Mouse (Mus musculus) heart, adult 18-20 months (tissue): ENCODE results near the gene Ogfr. TPM values are rescaled to one million over a fixed set of nuclear protein-coding genes. Genes with fewer than 3 reads are reported as not detected.
A peak's percentile ranks its signal among the peaks of the same experiment; 100 is the strongest.

Source experiments
- DNase-seq, 2 experiments: peaks; one replicate each; pipeline ENCODE4 v3.0.0; 2021 to 2022; ENCODE audit warnings: mixed read lengths in 1 of 2
- long read RNA-seq, 2 experiments: library from polyadenylated mRNA; stranded (forward); transcript quantifications; one replicate each; pipeline ENCODE4 v2.0.0; 2021
- total RNA-seq, 2 experiments: library from RNA; stranded (reverse); gene quantifications; 2 replicates each; pipeline ENCODE4 v1.2.3; 2021

Ogfr gene
- 10 to 100 TPM; 31.9 to 34.1 TPM for total RNA-seq
- long read RNA-seq, experiment 1, transcript Ogfr-201 (7 exons, 2,449 nt): major isoform, 10 of 22 reads
- long read RNA-seq, experiment 1, partial matches to known transcripts: 4 of 22 reads
- long read RNA-seq, experiment 1, other reads (novel, unspliced or antisense): 8 of 22 reads
- long read RNA-seq, experiment 2, transcript Ogfr-201 (7 exons, 2,449 nt): major isoform, 6 of 9 reads
- long read RNA-seq, experiment 2, partial matches to known transcripts: 0 of 9 reads
- long read RNA-seq, experiment 2, other reads (novel, unspliced or antisense): 3 of 9 reads

- DNase-seq: peak; percentile 89 to 90
Observed at GRCm38 (mm10) chr2:180589123-180589831, at the start of gene Ogfr. Ogfr (plus strand) TSS chr2:180589245.

GRCm38 (mm10) chr2:180543675-180544074, 45.4 kb upstream of the Ogfr start:
- no peak for DNase-seq

- no peak for DNase-seq
Observed at GRCm38 (mm10) chr2:180545046-180545445, 44.0 kb upstream of the Ogfr start.

DNA sequence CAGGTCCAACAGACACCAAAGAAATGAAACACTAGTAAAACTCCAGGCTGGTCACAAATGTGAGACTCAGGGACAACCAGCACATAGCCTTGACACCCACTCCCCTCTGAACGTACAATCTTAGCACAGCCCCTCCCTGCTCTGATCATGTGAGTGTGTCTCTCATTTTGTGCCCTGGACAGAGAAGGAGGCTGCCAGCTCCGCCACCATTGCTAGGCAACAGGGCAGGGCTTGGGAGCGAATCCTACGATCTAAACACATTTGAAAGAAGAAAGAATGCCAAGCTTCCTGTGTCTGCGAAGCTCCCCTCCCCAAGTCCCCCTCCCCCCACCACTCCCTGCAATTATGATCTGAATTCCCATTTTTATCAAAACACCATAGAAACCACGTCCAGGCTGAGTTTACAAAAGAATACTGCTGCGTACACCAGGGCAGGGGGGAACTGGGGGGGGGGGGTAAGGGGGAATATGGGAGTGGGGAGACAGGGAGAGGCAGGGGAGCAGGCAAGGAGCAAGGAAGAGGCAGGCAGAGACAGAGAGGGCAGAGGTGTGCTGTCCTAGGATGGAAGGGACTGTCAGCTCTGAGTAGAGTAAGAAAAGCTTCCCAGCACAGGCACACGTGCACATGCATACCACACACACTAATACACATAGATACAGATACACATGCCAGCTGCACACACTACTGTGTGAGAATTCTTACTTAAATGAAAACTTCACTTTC, 41.5 kb upstream of the Ogfr start:
- DNase-seq: no peak

GRCm38 (mm10) chr2:180552340-180552739, 36.7 kb upstream of the Ogfr start:
- no peak for DNase-seq

- DNase-seq: no peak
Observed at GRCm38 (mm10) chr2:180555219-180555618, 33.8 kb upstream of the Ogfr start.

DNA sequence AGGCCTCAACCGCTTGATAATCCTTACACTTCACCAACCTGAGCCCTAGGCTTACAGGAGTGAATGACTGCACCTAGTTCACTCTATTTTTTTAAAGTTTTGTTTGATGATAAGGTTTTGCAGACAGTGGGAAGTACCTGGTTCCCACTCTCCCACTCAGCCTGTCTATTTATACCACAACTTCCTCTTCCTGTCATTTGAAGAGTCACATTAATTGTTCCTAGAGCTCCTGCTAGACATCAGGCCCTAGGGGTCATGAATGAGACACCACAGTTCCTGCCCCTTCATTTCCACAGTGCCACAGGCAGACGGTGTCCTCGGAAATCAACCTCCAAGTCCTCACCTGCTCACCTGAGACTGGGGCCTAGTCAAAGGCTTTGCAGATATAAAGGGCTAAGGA, 32.6 kb upstream of the Ogfr start:
- no peak for DNase-seq

GRCm38 (mm10) chr2:180560245-180560644, 28.8 kb upstream of the Ogfr start:
- no peak for DNase-seq

DNA sequence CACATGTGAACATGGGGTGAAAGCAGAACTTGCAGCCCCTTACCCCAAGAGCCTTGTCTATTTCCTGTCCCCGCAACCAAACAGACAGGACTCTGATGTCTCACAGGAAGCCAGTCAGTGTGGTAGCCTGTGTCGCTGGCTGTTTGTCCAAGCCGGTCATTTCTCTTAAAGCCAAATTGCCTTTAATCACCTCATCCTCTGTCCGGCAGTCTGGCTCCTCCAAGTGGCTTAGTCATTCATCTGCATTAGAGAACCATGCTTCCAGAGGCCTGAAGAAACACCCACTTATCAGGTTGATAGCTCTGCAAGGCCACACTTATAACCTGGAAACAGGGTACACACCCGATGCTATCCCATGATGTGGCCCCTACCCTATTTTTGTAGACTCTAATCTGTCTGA, 26.9 kb upstream of the Ogfr start:
- DNase-seq: no peak

- DNase-seq: no peak
Observed at GRCm38 (mm10) chr2:180563296-180563695, 25.7 kb upstream of the Ogfr start.

DNA sequence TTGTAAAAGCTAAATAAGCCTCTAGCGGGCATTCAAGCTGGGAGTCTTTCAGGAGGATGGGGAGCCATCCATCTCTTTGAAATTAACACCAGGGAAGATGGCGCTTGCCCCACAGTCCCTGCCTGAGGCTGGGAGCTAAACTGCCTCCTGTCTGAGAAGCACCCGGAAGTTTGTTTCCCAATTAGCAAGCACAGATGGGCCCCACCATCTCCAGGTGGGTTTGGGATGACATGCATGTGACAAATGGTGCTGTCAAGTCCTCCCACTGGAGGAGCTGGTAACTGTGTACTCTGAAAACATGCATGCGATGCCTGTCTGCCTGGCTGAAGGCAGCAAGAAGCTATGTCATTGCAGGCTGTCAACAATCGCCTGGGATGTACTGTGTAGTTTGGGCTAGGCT, 25.2 kb upstream of the Ogfr start:
- no peak for DNase-seq

DNA sequence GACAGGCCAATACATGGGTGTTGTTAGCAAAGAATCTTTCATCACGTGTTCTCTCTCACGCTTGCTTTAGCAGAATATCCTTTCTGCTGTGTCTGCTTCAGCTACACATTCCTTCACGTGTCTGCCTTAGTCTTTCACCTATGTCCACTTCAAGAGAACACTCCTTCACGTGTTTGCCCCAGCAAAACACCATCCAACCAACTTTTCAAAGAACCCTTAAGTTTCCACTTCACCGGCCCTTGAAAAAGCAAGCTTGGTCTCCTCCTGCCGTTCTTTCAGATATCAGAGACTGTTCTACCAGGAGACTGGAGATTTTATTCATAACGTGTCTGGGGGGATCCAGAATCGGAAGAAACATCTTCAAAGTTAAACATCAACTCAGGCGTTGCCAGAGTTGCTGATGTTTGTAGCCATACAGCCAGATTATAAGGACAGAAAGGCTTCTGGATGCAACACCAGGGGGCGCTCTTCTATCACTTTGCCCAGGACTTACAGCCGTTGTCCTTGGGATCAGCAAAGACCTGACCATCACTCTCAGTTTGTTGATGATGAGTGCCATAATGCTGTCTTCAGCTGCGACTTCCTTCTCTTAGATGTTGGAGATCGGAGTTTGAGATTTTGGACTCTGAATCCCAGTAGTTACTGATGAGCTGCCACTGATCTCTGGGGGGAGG, 22.7 kb upstream of the Ogfr start:
- DNase-seq: peak; percentile 39 to 71

DNA sequence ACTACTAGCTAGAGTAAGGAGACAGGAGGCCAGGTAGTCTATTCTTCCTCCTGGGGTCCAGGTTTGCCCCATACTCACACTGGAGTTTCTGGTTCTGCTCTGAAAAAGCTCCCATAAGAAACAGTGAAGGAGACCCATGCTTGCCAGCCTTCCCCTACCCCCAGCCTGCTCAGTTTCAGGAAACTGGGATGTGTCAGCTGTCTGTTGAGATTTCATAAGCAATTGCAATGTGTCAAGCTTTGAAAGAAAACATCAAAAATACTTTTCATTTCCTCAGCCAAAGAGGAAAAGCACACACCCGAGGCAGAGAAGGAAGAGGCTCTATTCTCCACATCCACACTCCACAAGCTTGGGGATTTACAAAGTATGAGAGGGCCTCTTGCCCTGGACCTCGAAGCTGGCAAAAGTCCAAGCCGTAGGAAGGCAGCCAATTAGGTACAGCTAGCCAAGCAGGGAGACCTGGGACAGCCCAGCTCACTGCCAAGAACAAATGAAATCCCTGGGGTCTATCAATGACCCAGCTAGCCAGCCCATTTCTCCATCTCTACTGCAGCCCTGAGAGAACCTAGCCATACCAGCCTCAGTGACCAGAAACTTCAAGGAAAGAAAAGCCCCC, 19.9 kb upstream of the Ogfr start:
- DNase-seq: peak; percentile 81 to 84

DNA sequence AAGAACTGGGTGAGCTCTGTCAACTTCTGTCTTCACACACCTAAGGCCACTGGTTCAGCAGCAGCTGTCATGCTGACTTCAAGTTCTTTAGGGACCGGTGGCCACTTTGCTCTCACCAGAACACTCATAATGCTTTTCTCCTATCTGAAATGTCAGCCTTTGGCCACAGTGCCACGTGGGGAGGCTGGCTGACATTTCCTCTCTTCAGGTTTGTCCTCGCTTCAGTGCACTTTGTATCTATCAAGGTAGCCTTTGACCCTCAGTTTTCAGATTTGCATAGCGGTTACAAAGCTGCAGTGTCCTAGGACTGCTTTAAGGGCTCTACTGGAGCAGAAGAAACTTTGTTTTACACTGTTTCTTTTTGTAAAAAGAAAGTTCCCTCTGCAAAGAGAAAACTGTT, 12.6 kb upstream of the Ogfr start:
- DNase-seq: no peak

DNA sequence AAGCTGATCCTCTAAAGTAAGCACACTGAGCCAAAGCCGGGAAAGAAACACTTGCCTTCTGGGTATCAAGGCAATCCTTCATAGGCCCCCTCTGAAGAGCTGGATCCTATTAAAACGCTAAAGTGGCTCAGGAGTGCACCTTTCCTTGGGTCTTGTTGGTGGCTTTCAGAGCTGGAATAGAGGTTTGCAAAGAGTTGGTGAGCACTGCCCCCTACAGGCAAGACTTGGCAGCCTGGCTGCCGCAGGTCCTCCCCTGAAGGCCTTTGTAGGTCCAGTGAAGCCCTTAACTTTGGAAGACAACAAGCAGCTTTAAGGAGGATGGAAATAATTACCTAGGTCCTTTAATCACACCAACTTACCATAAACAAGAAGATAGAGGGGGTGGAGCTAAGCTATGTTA, 10.4 kb upstream of the Ogfr start:
- DNase-seq: peak; percentile 58 to 85

DNA sequence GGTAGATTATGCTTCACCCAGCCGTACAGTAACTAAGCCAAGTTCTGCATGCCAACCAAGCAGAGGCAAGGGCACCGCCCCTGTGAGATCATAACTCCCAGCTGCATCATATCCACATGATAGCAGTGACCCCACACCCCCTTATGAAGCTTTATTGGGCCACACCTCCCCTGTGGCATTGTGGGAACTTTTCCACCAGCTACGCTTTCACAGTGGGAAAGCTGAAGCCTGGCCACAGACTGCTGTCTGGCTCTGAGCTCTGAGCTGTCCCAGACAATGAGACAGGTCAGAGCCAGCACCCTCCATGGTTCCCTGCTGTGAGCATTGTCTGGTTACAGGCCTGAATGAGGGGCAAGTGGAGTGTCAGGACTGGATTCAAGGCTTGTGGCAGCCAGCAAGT, 8.0 kb upstream of the Ogfr start, which contains the start of gene Mrgbp:
Gene Mrgbp, plus strand, starts transcription at position 303 of the 400 bp plus-strand sequence.
- peak in 1 of 2 experiments; percentile 44 for DNase-seq

DNA sequence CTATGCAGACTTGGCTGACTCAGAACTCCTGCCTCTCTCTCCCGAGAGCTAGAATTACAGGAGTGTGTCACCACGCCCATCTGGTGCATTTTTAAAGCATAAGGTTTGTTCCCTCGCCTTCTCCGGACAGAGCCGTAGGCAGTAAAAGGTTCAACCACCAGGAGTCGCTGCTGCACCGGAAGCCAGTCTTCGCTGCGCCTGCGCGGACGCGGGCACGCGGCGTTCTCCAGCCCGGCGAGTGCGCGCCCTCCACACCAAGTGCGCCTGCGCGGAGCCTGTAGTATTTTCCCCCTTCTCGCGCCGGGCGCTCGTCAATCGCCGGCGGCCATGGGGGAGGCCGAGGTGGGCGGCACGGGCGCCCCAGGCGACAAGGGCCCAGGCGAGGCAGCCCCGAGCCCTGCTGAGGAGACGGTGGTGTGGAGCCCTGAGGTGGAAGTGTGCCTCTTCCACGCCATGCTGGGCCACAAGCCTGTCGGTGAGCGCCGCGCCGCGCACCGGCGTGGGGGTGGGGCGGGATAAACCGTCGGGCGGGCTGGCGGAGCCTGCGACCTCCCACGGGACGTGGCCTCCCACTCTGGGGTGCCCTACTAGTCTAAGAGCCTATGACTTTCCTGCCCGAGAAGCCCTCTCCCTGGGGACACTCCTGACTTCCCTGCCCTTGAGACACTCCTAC, 6.4 kb upstream of the Ogfr start:
- peak; percentile 96 to 99 for DNase-seq

GRCm38 (mm10) chr2:180583154-180583507, 5.9 kb upstream of the Ogfr start:
- peak; percentile 21 to 34 for DNase-seq

DNA sequence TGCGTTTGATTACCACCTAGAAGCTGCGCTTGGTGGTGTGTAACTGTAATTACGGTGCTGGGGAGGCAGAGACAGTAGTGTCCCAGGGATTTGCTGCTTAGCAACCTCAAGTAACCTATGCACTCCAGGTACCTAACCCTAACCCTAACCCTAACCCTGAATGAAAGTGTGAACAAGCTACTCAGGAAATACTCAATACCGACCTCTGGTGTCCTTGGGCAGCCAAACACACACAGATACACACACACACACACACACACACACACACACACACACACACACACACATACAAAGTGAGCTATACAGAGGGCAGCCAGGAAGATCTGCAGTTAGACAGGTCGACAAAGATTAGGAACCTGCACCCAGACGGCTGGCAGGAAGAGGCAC, 316 bp upstream of the Ogfr start:
- no peak for DNase-seq

DNA sequence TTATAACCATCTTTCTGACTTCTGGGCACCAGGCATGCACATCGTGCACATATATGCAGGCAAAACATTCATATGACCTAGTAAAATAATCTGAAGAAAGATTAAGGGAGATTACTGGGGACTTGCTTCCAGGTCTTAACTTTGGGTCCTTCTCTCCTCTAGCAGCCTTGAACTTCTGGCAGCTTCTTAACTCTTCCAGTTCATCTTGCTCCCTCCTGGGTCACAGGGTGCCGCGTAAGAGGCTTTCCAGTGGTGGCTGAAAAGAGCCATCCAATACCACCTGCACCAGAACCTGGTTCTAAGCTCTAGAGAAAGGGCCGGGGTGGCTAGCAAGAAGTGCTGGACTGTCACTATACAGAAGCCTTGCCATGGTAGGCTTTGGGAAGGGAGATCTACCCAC, 8.4 kb downstream of the Ogfr start, which contains the start of gene Col9a3:
Gene Col9a3, plus strand, starts transcription at position 301 of the 400 bp plus-strand sequence.
- no peak for DNase-seq

GRCm38 (mm10) chr2:180598157-180598705, 9.2 kb downstream of the Ogfr start:
- no peak for DNase-seq
